Mouse (Mus musculus) liver, embryonic 14.5 days (tissue): ENCODE results near the gene Emc7. TPM values are rescaled to one million over a fixed set of nuclear protein-coding genes. Genes with fewer than 3 reads are reported as not detected.

ENCODE experiments used
- ATAC-seq: fragments of 200-750 bp; cut with Nextera tagmentation; 2 replicates; pipeline ENCODE4 v1.8.0; 2017; ENCODE audit warnings: moderate number of reproducible peaks, mild to moderate bottlenecking, moderate library complexity; ENCODE audit not compliant: insufficient read depth
- DNase-seq, 3 experiments: peaks; one replicate each; pipeline ENCODE4 v3.0.0-alpha.2; 2012 to 2013; ENCODE audit warnings: low read depth in 3 of 3, low spot score in 3 of 3
- H3K27ac ChIP-seq: fragments of 300-500 bp; sonication (generic); 2 replicates; pipeline ENCODE4 v1.5.1; 2014; ENCODE audit warnings: moderate library complexity, mild to moderate bottlenecking, control low read depth, inconsistent platforms
- H3K27me3 ChIP-seq: fragments of 300-500 bp; sonication (generic); 2 replicates; pipeline ENCODE4 v1.6.1; 2014; ENCODE audit warnings: mild to moderate bottlenecking, low read length, moderate library complexity; ENCODE audit not compliant: control insufficient read depth, insufficient read depth
- H3K36me3 ChIP-seq: fragments of 300-500 bp; sonication (generic); replicated peaks from 2 replicates; pipeline ENCODE4 v1.6.1; 2014; ENCODE audit warnings: low read depth; ENCODE audit not compliant: control insufficient read depth, insufficient read depth
- H3K4me1 ChIP-seq, 2 experiments: fragments of 200-500 bp in 1 of 2; fragments of 300-500 bp in 1 of 2; sonication (generic) in 1 of 2; replicated peaks; 2 replicates each; pipeline ENCODE4 v1.6.1; 2012 to 2014; ENCODE audit warnings: antibody characterized with exemption in 1 of 2, inconsistent platforms in 1 of 2, low read length in 1 of 2; ENCODE audit not compliant: control insufficient read depth in 2 of 2, insufficient read depth in 2 of 2
- H3K4me2 ChIP-seq: fragments of 300-500 bp; sonication (generic); 2 replicates; pipeline ENCODE4 v1.6.1; 2014; ENCODE audit warnings: low read depth, mild to moderate bottlenecking, control low read depth, moderate library complexity
- H3K4me3 ChIP-seq, 2 experiments: fragments of 200-500 bp in 1 of 2; fragments of 300-500 bp in 1 of 2; sonication (generic) in 1 of 2; 2 replicates each; pipeline ENCODE4 v1.5.1; 2012 to 2014; ENCODE audit warnings: low read depth in 2 of 2, low read length in 2 of 2, mild to moderate bottlenecking in 2 of 2, control low read depth in 1 of 2, inconsistent platforms in 1 of 2, moderate library complexity in 1 of 2; ENCODE audit not compliant: insufficient read depth in 1 of 2
- H3K9ac ChIP-seq: fragments of 300-500 bp; sonication (generic); replicated peaks from 2 replicates; pipeline ENCODE4 v1.6.1; 2014; ENCODE audit warnings: mild to moderate bottlenecking, control low read depth, moderate library complexity
- H3K9me3 ChIP-seq: fragments of 300-500 bp; sonication (generic); 2 replicates; pipeline ENCODE4 v1.6.1; 2016; ENCODE audit warnings: low read length, mixed read lengths; ENCODE audit not compliant: control insufficient read depth
- CTCF ChIP-seq: IDR thresholded peaks from 2 replicates; pipeline ENCODE4 v1.5.1; 2016; ENCODE audit warnings: antibody characterized with exemption, low read depth, control low read depth
- EP300 ChIP-seq: IDR thresholded peaks from 2 replicates; pipeline ENCODE4 v1.6.1; 2016; ENCODE audit warnings: antibody characterized with exemption, low read depth
- WGBS: fragments of 180-500 bp; shearing (Covaris S2); extraction: QIAGEN DNeasy Blood & Tissue Kit; methylation state at CpG from one replicate; pipeline ENCODE4 v1.1.7; 2014; ENCODE audit not compliant: insufficient replicate concordance; 5-methylcytosine and 5-hydroxymethylcytosine counted together
- polyA plus RNA-seq, 2 experiments: library from polyadenylated mRNA; depleted of rRNA in 1 of 2; stranded (reverse) in 1 of 2; unstranded in 1 of 2; fragments of >200 nt; fragmentation: Nextera tagmentation in 1 of 2; extraction: Ambion mirVana in 1 of 2; gene quantifications; 2 replicates each; pipeline versions ENCODE4 v1.2.1 to v1.2.3; 2012 to 2014

The Emc7 gene
- polyA plus RNA-seq, 2 experiments = 5.8 to 13.3 TPM

GRCm38 (mm10) chr2:112517218-112517617 lies 62.4 kb downstream of the Emc7 start:
- TF ChIP-seq CTCF = no peak
- TF ChIP-seq EP300 = no peak
- DNase-seq (no peak), ATAC-seq (no peak)
- Histone ChIP-seq H3K4me1 (no peaks in the 10 kb centered on the region; a peak in 1 of 4 replicates), H3K4me3 (no peak overlapping the region), H3K27me3 (no peaks in the 10 kb centered on the region), H3K9me3 (no peaks in the 10 kb centered on the region), H3K9ac (no peak overlapping the region), H3K27ac (no peak overlapping the region), H3K4me2 (no peak overlapping the region), H3K36me3 (no peaks in the 10 kb centered on the region)
- 56% methylated on average over 3 of the region's 3 CpGs for WGBS

GRCm38 (mm10) chr2:112518541-112518940 lies 63.7 kb downstream of the Emc7 start:
- DNase-seq (no peak), ATAC-seq (no peak)
- no peaks in the 10 kb centered on the region for H3K4me1 ChIP-seq
- no peaks in the 10 kb centered on the region for H3K27me3 ChIP-seq
- no peak overlapping the region for H3K9ac ChIP-seq
- TF ChIP-seq CTCF = peak; percentile 40
- no peak for TF ChIP-seq EP300
- no peaks in the 10 kb centered on the region for H3K36me3 ChIP-seq
- no peak overlapping the region for H3K4me3 ChIP-seq
- H3K27ac ChIP-seq = no peak overlapping the region
- H3K4me2 ChIP-seq = no peak overlapping the region
- no peaks in the 10 kb centered on the region for H3K9me3 ChIP-seq

- Histone ChIP-seq H3K9ac (no peak overlapping the region), H3K36me3 (no peaks in the 10 kb centered on the region), H3K4me3 (no peak overlapping the region), H3K27me3 (no peaks in the 10 kb centered on the region), H3K4me1 (no peaks in the 10 kb centered on the region), H3K9me3 (no peaks in the 10 kb centered on the region), H3K27ac (no peak overlapping the region), H3K4me2 (no peak overlapping the region)
- TF ChIP-seq CTCF (peak; percentile 31; the same call in 1 of the 2 replicates), EP300 (no peak)
- ATAC-seq = no peak
- 63% methylated on average over 4 of the region's 4 CpGs for WGBS
- no peak for DNase-seq
Measured at GRCm38 (mm10) chr2:112520526-112521482, 66.0 kb downstream of the Emc7 start.

Other genes with a start within 250 kb of the Emc7 start
- 2.4 and 2.9 TPM in 2 replicates for gene Lpcat4, start 215.5 kb upstream of the Emc7 start, polyA plus RNA-seq (2012; rRNA removed)
- 1.9 and 2.1 TPM in 2 replicates for gene Lpcat4, start 215.5 kb upstream of the Emc7 start, polyA plus RNA-seq (2014; fragmentation: Nextera tagmentation; extraction: Ambion mirVana)
- not detected in 2 replicates for gene Nutm1, start 195.7 kb upstream of the Emc7 start, polyA plus RNA-seq (2012; rRNA removed)
- not detected in 2 replicates for gene Nutm1, start 195.7 kb upstream of the Emc7 start, polyA plus RNA-seq (2014; fragmentation: Nextera tagmentation; extraction: Ambion mirVana)
- gene Nop10, start 193.1 kb upstream of the Emc7 start, polyA plus RNA-seq (2012; rRNA removed) = 82.3 and 93.1 TPM in 2 replicates
- 164 and 166 TPM in 2 replicates for gene Nop10, start 193.1 kb upstream of the Emc7 start, polyA plus RNA-seq (2014; fragmentation: Nextera tagmentation; extraction: Ambion mirVana)
- gene Slc12a6, start 189.2 kb upstream of the Emc7 start, polyA plus RNA-seq (2012; rRNA removed) = 6.9 and 8.7 TPM in 2 replicates
- gene Slc12a6, start 189.2 kb upstream of the Emc7 start, polyA plus RNA-seq (2014; fragmentation: Nextera tagmentation; extraction: Ambion mirVana) = 3.4 and 4.9 TPM in 2 replicates
- not detected in 2 replicates for gene Gm21985, start 188.7 kb upstream of the Emc7 start, polyA plus RNA-seq (2012; rRNA removed)
- not detected in 2 replicates for gene Gm21985, start 188.7 kb upstream of the Emc7 start, polyA plus RNA-seq (2014; fragmentation: Nextera tagmentation; extraction: Ambion mirVana)
- gene Emc4, start 87.0 kb upstream of the Emc7 start, polyA plus RNA-seq (2012; rRNA removed) = 22.9 and 26.3 TPM in 2 replicates
- 37.4 and 38.1 TPM in 2 replicates for gene Emc4, start 87.0 kb upstream of the Emc7 start, polyA plus RNA-seq (2014; fragmentation: Nextera tagmentation; extraction: Ambion mirVana)
- gene Katnbl1, start 75.8 kb upstream of the Emc7 start, polyA plus RNA-seq (2012; rRNA removed) = 4.6 and 6.5 TPM in 2 replicates
- gene Katnbl1, start 75.8 kb upstream of the Emc7 start, polyA plus RNA-seq (2014; fragmentation: Nextera tagmentation; extraction: Ambion mirVana) = 20.0 and 20.9 TPM in 2 replicates
- gene Chrm5, start 25.8 kb downstream of the Emc7 start, polyA plus RNA-seq (2012; rRNA removed) = not detected in 2 replicates
- gene Chrm5, start 25.8 kb downstream of the Emc7 start, polyA plus RNA-seq (2014; fragmentation: Nextera tagmentation; extraction: Ambion mirVana) = not detected in 2 replicates
- gene Aven, start 38.0 kb downstream of the Emc7 start, polyA plus RNA-seq (2012; rRNA removed) = 5.2 and 8.6 TPM in 2 replicates
- 5.4 and 5.9 TPM in 2 replicates for gene Aven, start 38.0 kb downstream of the Emc7 start, polyA plus RNA-seq (2014; fragmentation: Nextera tagmentation; extraction: Ambion mirVana)